Mouse (Mus musculus): ENCODE measurements around the gene Gm9833.
"Not testable (repeated sequence)": the region's sequence is repeated elsewhere in the genome, so short reads cannot be mapped to it uniquely, and the experiment has no call there.

The Gm9833 gene

GRCm38 (mm10) chr3:10087994-10088393, at the start of gene Gm9833:
TSS of gene Gm9833 (plus strand) at chr3:10088110.
- not testable (repeated sequence) for DNase-seq

GRCm38 (mm10) chr3:10070070-10070469, 17.8 kb upstream of the Gm9833 start:
- DNase-seq: no peak

- DNase-seq: no peak
These were observed 12.1 kb upstream of the Gm9833 start for GRCm38 (mm10) chr3:10075826-10076225.

GRCm38 (mm10) chr3:10077096-10077841, 10.6 kb upstream of the Gm9833 start:
- no peak for DNase-seq

- no peak for DNase-seq
These were observed 9.8 kb upstream of the Gm9833 start for GRCm38 (mm10) chr3:10078113-10078512.

GRCm38 (mm10) chr3:10081336-10081735, 6.6 kb upstream of the Gm9833 start:
- DNase-seq: no peak

GRCm38 (mm10) chr3:10081911-10082541, 5.9 kb upstream of the Gm9833 start:
- no peak for DNase-seq

- no peak for DNase-seq
These were observed 5.3 kb upstream of the Gm9833 start for GRCm38 (mm10) chr3:10082545-10083062.

GRCm38 (mm10) chr3:10084102-10084501, 3.8 kb upstream of the Gm9833 start:
- DNase-seq: peak; percentile 37

GRCm38 (mm10) chr3:10085396-10086119, 2.4 kb upstream of the Gm9833 start:
- peak; percentile 64 for DNase-seq

GRCm38 (mm10) chr3:10087511-10087910, 399 bp upstream of the Gm9833 start:
- peak; percentile 42 for DNase-seq

GRCm38 (mm10) chr3:10091616-10092140, 3.8 kb downstream of the Gm9833 start:
- no peak for DNase-seq

- no peak for DNase-seq
These were observed 4.6 kb downstream of the Gm9833 start for GRCm38 (mm10) chr3:10092499-10092898.

- DNase-seq: no peak
These were observed 5.0 kb downstream of the Gm9833 start for GRCm38 (mm10) chr3:10092914-10093313.

- DNase-seq: no peak
These were observed 7.2 kb downstream of the Gm9833 start for GRCm38 (mm10) chr3:10095076-10095622.

GRCm38 (mm10) chr3:10099756-10100155, 11.8 kb downstream of the Gm9833 start:
- DNase-seq: no peak

- no peak for DNase-seq
These were observed 23.7 kb downstream of the Gm9833 start for GRCm38 (mm10) chr3:10111570-10111969.

- DNase-seq: no peak
These were observed 24.3 kb downstream of the Gm9833 start for GRCm38 (mm10) chr3:10112196-10112595.

- DNase-seq: no peak
These were observed 24.8 kb downstream of the Gm9833 start for GRCm38 (mm10) chr3:10112660-10113059.

- DNase-seq: no peak
These were observed 28.6 kb downstream of the Gm9833 start for GRCm38 (mm10) chr3:10116531-10116930.

GRCm38 (mm10) chr3:10121232-10121631, 33.3 kb downstream of the Gm9833 start:
- DNase-seq: no peak

GRCm38 (mm10) chr3:10121956-10122739, 34.2 kb downstream of the Gm9833 start:
- DNase-seq: no peak
